Mouse (Mus musculus) megakaryocyte, embryonic 14.5 days (primary cell): Measurements from ENCODE around the gene Pitpnc1. TPM values are rescaled to one million over a fixed set of nuclear protein-coding genes. Genes with fewer than 3 reads are reported as not detected.

ENCODE experiments used
- H3K27me3 ChIP-seq: replicated peaks from 2 replicates; pipeline ENCODE3; 2012; ENCODE audit warnings: inconsistent platforms
- H3K36me3 ChIP-seq: replicated peaks from 2 replicates; pipeline ENCODE3; 2012; ENCODE audit warnings: low read length, inconsistent platforms, mixed read lengths
- H3K4me1 ChIP-seq: 2 replicates; pipeline ENCODE4 v1.6.1; 2012; ENCODE audit warnings: inconsistent platforms
- H3K4me3 ChIP-seq: replicated peaks from 2 replicates; pipeline ENCODE3; 2012; ENCODE audit warnings: moderate library complexity, mild to moderate bottlenecking, inconsistent platforms
- H3K9me3 ChIP-seq: 2 replicates; pipeline ENCODE4 v1.6.1; 2012; ENCODE audit warnings: inconsistent platforms
- FLI1 ChIP-seq: IDR thresholded peaks from 2 replicates; pipeline ENCODE4 v1.6.1; 2012; ENCODE audit warnings: low read length, inconsistent platforms, mixed read lengths
- GATA1 ChIP-seq: IDR thresholded peaks from 3 replicates; pipeline ENCODE4 v1.6.1; 2012; ENCODE audit warnings: mixed read lengths, low read length, inconsistent platforms, borderline replicate concordance
- polyA plus RNA-seq: library from polyadenylated mRNA; stranded (reverse); fragments of >175 nt; gene quantifications from 2 replicates; pipeline ENCODE4 v1.2.3, GENCODE M21; 2012; ENCODE audit warnings: low replicate concordance; ENCODE audit not compliant: insufficient read depth

Pitpnc1 gene
- polyA plus RNA-seq, 1 experiment: 5.1 TPM

GRCm38 (mm10) chr11:107339224-107339805 lies 131.2 kb downstream of the Pitpnc1 start:
- Histone ChIP-seq H3K36me3 (peaks cover 59% of the 10 kb centered on the region), H3K4me3 (no peak overlapping the region), H3K9me3 (peaks cover 7% of the 10 kb centered on the region; the same call in 1 of the 2 replicates), H3K27me3 (no peaks in the 10 kb centered on the region), H3K4me1 (peaks cover 64% of the 10 kb centered on the region)
- TF ChIP-seq GATA1 (no peak), FLI1 (no peak)

- 0 out of 2 replicates have a peak, but pooled peaks cover 4% of the 10 kb centered on the region for H3K9me3 ChIP-seq
- no peak overlapping the region for H3K4me3 ChIP-seq
- H3K36me3 ChIP-seq: peaks cover 64% of the 10 kb centered on the region
- no peaks in the 10 kb centered on the region for H3K27me3 ChIP-seq
- no peak for TF ChIP-seq FLI1
- TF ChIP-seq GATA1: no peak
- peaks cover 47% of the 10 kb centered on the region for H3K4me1 ChIP-seq
Observed at GRCm38 (mm10) chr11:107337391-107338148, 132.9 kb downstream of the Pitpnc1 start.

GRCm38 (mm10) chr11:107335756-107336155 lies 134.7 kb downstream of the Pitpnc1 start:
- Histone ChIP-seq H3K27me3 (no peaks in the 10 kb centered on the region), H3K36me3 (peaks cover 79% of the 10 kb centered on the region), H3K4me1 (peaks cover 36% of the 10 kb centered on the region), H3K4me3 (no peak overlapping the region), H3K9me3 (0 out of 2 replicates have a peak, but pooled peaks cover 4% of the 10 kb centered on the region)
- TF ChIP-seq GATA1 (no peak), FLI1 (no peak)

- TF ChIP-seq FLI1: no peak
- no peak for TF ChIP-seq GATA1
- no peak overlapping the region for H3K4me3 ChIP-seq
Observed at GRCm38 (mm10) chr11:107334849-107335484, 135.5 kb downstream of the Pitpnc1 start.

GRCm38 (mm10) chr11:107332905-107333304 lies 137.6 kb downstream of the Pitpnc1 start:
- TF ChIP-seq FLI1 (no peak), GATA1 (no peak)
- H3K9me3 ChIP-seq: 0 out of 2 replicates have a peak, but pooled peaks cover 4% of the 10 kb centered on the region
- H3K27me3 ChIP-seq: no peaks in the 10 kb centered on the region
- peaks cover 91% of the 10 kb centered on the region for H3K36me3 ChIP-seq
- peaks cover 24% of the 10 kb centered on the region for H3K4me1 ChIP-seq
- no peak overlapping the region for H3K4me3 ChIP-seq

More at GRCm38 (mm10) chr11:107334849-107335484, 135.5 kb downstream of the Pitpnc1 start:
- Histone ChIP-seq H3K9me3 (0 out of 2 replicates have a peak, but pooled peaks cover 4% of the 10 kb centered on the region), H3K27me3 (no peaks in the 10 kb centered on the region), H3K36me3 (peaks cover 85% of the 10 kb centered on the region), H3K4me1 (peaks cover 36% of the 10 kb centered on the region)

- 0 out of 2 replicates have a peak, but pooled peaks cover 4% of the 10 kb centered on the region for H3K9me3 ChIP-seq
- no peaks in the 10 kb centered on the region for H3K27me3 ChIP-seq
- peaks cover 91% of the 10 kb centered on the region for H3K36me3 ChIP-seq
- peaks cover 27% of the 10 kb centered on the region for H3K4me1 ChIP-seq
- TF ChIP-seq GATA1 (no peak), FLI1 (no peak)
- H3K4me3 ChIP-seq: no peak overlapping the region
Observed at GRCm38 (mm10) chr11:107332332-107332731, 138.2 kb downstream of the Pitpnc1 start.

GRCm38 (mm10) chr11:107331425-107331824 lies 139.1 kb downstream of the Pitpnc1 start:
- no peak overlapping the region for H3K4me3 ChIP-seq
- TF ChIP-seq FLI1: no peak
- no peak for TF ChIP-seq GATA1
- 0 out of 2 replicates have a peak, but pooled peaks cover 4% of the 10 kb centered on the region for H3K9me3 ChIP-seq
- no peaks in the 10 kb centered on the region for H3K27me3 ChIP-seq
- H3K4me1 ChIP-seq: peaks cover 30% of the 10 kb centered on the region
- peaks cover 89% of the 10 kb centered on the region for H3K36me3 ChIP-seq

GRCm38 (mm10) chr11:107327326-107327725 lies 143.2 kb downstream of the Pitpnc1 start:
- H3K4me1 ChIP-seq: peaks cover 40% of the 10 kb centered on the region
- H3K9me3 ChIP-seq: peaks cover 4% of the 10 kb centered on the region
- no peak for TF ChIP-seq GATA1
- TF ChIP-seq FLI1: no peak
- no peaks in the 10 kb centered on the region for H3K27me3 ChIP-seq
- H3K4me3 ChIP-seq: no peak overlapping the region
- peaks cover 82% of the 10 kb centered on the region for H3K36me3 ChIP-seq

- Histone ChIP-seq H3K4me1 (peaks cover 39% of the 10 kb centered on the region), H3K36me3 (peaks cover 81% of the 10 kb centered on the region), H3K27me3 (no peaks in the 10 kb centered on the region), H3K9me3 (peaks cover 9% of the 10 kb centered on the region), H3K4me3 (no peak overlapping the region)
- TF ChIP-seq GATA1 (no peak), FLI1 (no peak)
Observed at GRCm38 (mm10) chr11:107325739-107326725, 144.5 kb downstream of the Pitpnc1 start.
